Mouse (Mus musculus) left cerebral cortex, postnatal 10 days (tissue): ENCODE results near the gene Fam43a. TPM values are rescaled to one million over a fixed set of nuclear protein-coding genes. Genes with fewer than 3 reads are reported as not detected.

Experiments used
- DNase-seq, 2 experiments: peaks; one replicate each; pipeline ENCODE4 v3.0.0; 2021 to 2022; ENCODE audit warnings: low spot score in 2 of 2, mixed read lengths in 1 of 2; ENCODE audit errors: extremely low spot score in 1 of 2
- intact Hi-C: fragments of 180-260 bp; cut with DNase I; formaldehyde crosslinking; loops from one replicate; pipeline ENCODE4 v1.15.1; 2025
- total RNA-seq, 2 experiments: library from RNA; stranded (reverse); gene quantifications; 2 replicates each; pipeline ENCODE4 v1.2.3; 2021

The Fam43a gene
- total RNA-seq: 10 to 100 TPM; 11.5 to 15.3 TPM

- intact Hi-C loops: loop anchor here (5.0 kb wide), 3 partner anchors 53 to 753 kb away; no protein-coding TSS in a partner anchor
- DNase-seq: peak; percentile 63 to 92
These were observed at the start of gene Fam43a for GRCm38 (mm10) chr16:30599491-30600268. Fam43a (plus strand) TSS chr16:30599723.

GRCm38 (mm10) chr16:30549966-30550747 is 49.4 kb upstream of the Fam43a start:
- intact Hi-C loops: loop anchor here (1.0 kb wide), 1 partner anchor 37 kb away; the partner anchor contains the start of gene Lsg1
- peak; percentile 70 to 87 for DNase-seq

GRCm38 (mm10) chr16:30550748-30551192 is 48.8 kb upstream of the Fam43a start, which contains the start of gene Tmem44:
Tmem44 (minus strand) TSS chr16:30550842.
- intact Hi-C loops: loop anchor here (1.0 kb wide), 1 partner anchor 37 kb away; the partner anchor contains the start of gene Lsg1
- DNase-seq: peak in 1 of 2 experiments; percentile 48

- peak; percentile 84 to 95 for DNase-seq
- intact Hi-C loops: no loop called here
These were observed 46.7 kb upstream of the Fam43a start for GRCm38 (mm10) chr16:30552621-30553338.

- DNase-seq: no peak
- intact Hi-C loops: no loop called here
These were observed 45.4 kb upstream of the Fam43a start for GRCm38 (mm10) chr16:30554109-30554508.

GRCm38 (mm10) chr16:30559312-30559992 is 40.1 kb upstream of the Fam43a start:
- DNase-seq: no peak
- intact Hi-C loops: no loop called here

GRCm38 (mm10) chr16:30560601-30561000 is 38.9 kb upstream of the Fam43a start:
- DNase-seq: no peak
- intact Hi-C loops: no loop called here

- no peak for DNase-seq
- intact Hi-C loops: no loop called here
These were observed 33.9 kb upstream of the Fam43a start for GRCm38 (mm10) chr16:30565631-30566030.

- intact Hi-C loops: no loop called here
- no peak for DNase-seq
These were observed 29.4 kb upstream of the Fam43a start for GRCm38 (mm10) chr16:30570173-30570572.

- no peak for DNase-seq
- intact Hi-C loops: no loop called here
These were observed 28.1 kb upstream of the Fam43a start for GRCm38 (mm10) chr16:30571378-30571777.

- intact Hi-C loops: no loop called here
These were observed 27.3 kb upstream of the Fam43a start for GRCm38 (mm10) chr16:30572239-30572638.

GRCm38 (mm10) chr16:30575815-30576214 is 23.7 kb upstream of the Fam43a start:
- intact Hi-C loops: no loop called here
- DNase-seq: no peak

More at GRCm38 (mm10) chr16:30572239-30572638, 27.3 kb upstream of the Fam43a start:
- no peak for DNase-seq

GRCm38 (mm10) chr16:30576392-30576791 is 23.1 kb upstream of the Fam43a start:
- DNase-seq: no peak
- intact Hi-C loops: no loop called here

GRCm38 (mm10) chr16:30580765-30581164 is 18.8 kb upstream of the Fam43a start:
- intact Hi-C loops: no loop called here
- DNase-seq: no peak

- intact Hi-C loops: loop anchor here (1.0 kb wide), 1 partner anchor 37 kb away; the partner anchor contains the start of gene Tmem44
- DNase-seq: no peak
These were observed 12.5 kb upstream of the Fam43a start for GRCm38 (mm10) chr16:30586935-30587493.

- intact Hi-C loops: loop anchor here (1.0 kb wide), 1 partner anchor 37 kb away; the partner anchor contains the start of gene Tmem44
These were observed 11.8 kb upstream of the Fam43a start, which contains the start of gene Lsg1 for GRCm38 (mm10) chr16:30587494-30588327. Lsg1 (minus strand) TSS chr16:30587592.

More at GRCm38 (mm10) chr16:30587494-30588327, 11.8 kb upstream of the Fam43a start, which contains the start of gene Lsg1:
- DNase-seq: peak; percentile 90 to 91
